Mouse (Mus musculus): ENCODE data around the gene Dab2. TPM values are rescaled to one million over a fixed set of nuclear protein-coding genes. Genes with fewer than 3 reads are reported as not detected.

Gene Dab2
- polyA plus RNA-seq, 1 experiment from 2014 or later: 42.7 TPM

GRCm38 (mm10) chr15:6302219-6302618, 2.6 kb downstream of the Dab2 start:
- Histone ChIP-seq H3K36me3 (no peaks in the 10 kb centered on the region), H3K27me3 (ENCODE audit: insufficient read depth, poor library complexity, severe bottlenecking) (no peaks in the 10 kb centered on the region), H3K4me1 (replicated peaks) (no peaks in the 10 kb centered on the region), H3K9me3 (no peaks in the 10 kb centered on the region), H3K27ac (no peak overlapping the region), H3K4me3 (no peak overlapping the region)
- 91% methylated on average over 4 of the region's 4 CpGs for WGBS
- no peak for DNase-seq (ENCODE audit: low spot score)

- no peak overlapping the region for H3K27ac ChIP-seq
- no peak for DNase-seq (ENCODE audit: low spot score)
- 81% methylated on average over 2 of the region's 2 CpGs for WGBS
- H3K4me3 ChIP-seq: no peak overlapping the region
- no peaks in the 10 kb centered on the region for H3K4me1 ChIP-seq (replicated peaks)
- no peaks in the 10 kb centered on the region for H3K36me3 ChIP-seq
- no peaks in the 10 kb centered on the region for H3K9me3 ChIP-seq
- H3K27me3 ChIP-seq (ENCODE audit: insufficient read depth, poor library complexity, severe bottlenecking): no peaks in the 10 kb centered on the region
These were observed 4.2 kb downstream of the Dab2 start for GRCm38 (mm10) chr15:6303822-6304221.

DNA sequence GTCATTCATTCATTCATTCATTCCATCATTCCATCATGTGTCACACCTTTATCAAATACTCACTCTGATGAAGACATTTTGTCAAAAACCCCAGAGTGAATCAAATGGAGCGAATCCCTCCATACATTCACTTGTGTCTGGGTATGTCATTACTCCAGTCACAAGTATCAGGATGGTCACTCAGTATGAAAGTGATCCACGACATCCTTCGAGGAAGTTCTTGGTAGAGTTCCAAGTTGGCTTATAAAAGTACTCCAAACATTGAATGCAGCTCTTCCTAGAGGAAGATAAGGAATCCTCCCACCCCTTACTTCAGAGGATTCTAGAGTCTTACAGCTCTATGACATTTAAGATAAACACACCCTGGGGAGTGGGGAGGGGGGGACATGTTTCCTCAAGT, 10.0 kb downstream of the Dab2 start:
- DNase-seq (ENCODE audit: low spot score): no peak
- Histone ChIP-seq H3K36me3 (no peaks in the 10 kb centered on the region), H3K4me3 (no peak overlapping the region), H3K4me1 (replicated peaks) (peaks cover 8% of the 10 kb centered on the region; the same call in 1 of the 2 replicates), H3K27ac (no peak overlapping the region), H3K9me3 (no peaks in the 10 kb centered on the region), H3K27me3 (ENCODE audit: insufficient read depth, poor library complexity, severe bottlenecking) (no peaks in the 10 kb centered on the region)
- 93% methylated on average over 3 of the region's 3 CpGs for WGBS

- WGBS: 87% methylated on average over 4 of the region's 4 CpGs
- no peaks in the 10 kb centered on the region for H3K36me3 ChIP-seq
- no peak overlapping the region for H3K4me3 ChIP-seq
- H3K27ac ChIP-seq: no peak overlapping the region
- H3K9me3 ChIP-seq: no peaks in the 10 kb centered on the region
- DNase-seq (ENCODE audit: low spot score): no peak
- H3K4me1 ChIP-seq (replicated peaks): peaks cover 8% of the 10 kb centered on the region; the same call in 1 of the 2 replicates
- H3K27me3 ChIP-seq (ENCODE audit: insufficient read depth, poor library complexity, severe bottlenecking): no peaks in the 10 kb centered on the region
These were observed 10.8 kb downstream of the Dab2 start for GRCm38 (mm10) chr15:6310417-6310816.

- H3K9me3 ChIP-seq: no peaks in the 10 kb centered on the region
- H3K4me1 ChIP-seq (replicated peaks): peaks cover 8% of the 10 kb centered on the region; the same call in 1 of the 2 replicates
- no peak overlapping the region for H3K27ac ChIP-seq
- WGBS: 93% methylated on average over 3 of the region's 3 CpGs
- DNase-seq (ENCODE audit: low spot score): no peak
- no peak overlapping the region for H3K4me3 ChIP-seq
- no peaks in the 10 kb centered on the region for H3K36me3 ChIP-seq
- no peaks in the 10 kb centered on the region for H3K27me3 ChIP-seq (ENCODE audit: insufficient read depth, poor library complexity, severe bottlenecking)
These were observed 12.8 kb downstream of the Dab2 start for GRCm38 (mm10) chr15:6312396-6312795.

GRCm38 (mm10) chr15:6319352-6319751, 19.8 kb downstream of the Dab2 start:
- 95% methylated on average over 6 of the region's 6 CpGs for WGBS
- no peak overlapping the region for H3K27ac ChIP-seq
- no peak overlapping the region for H3K4me3 ChIP-seq
- no peaks in the 10 kb centered on the region for H3K4me1 ChIP-seq (replicated peaks)
- no peaks in the 10 kb centered on the region for H3K9me3 ChIP-seq
- DNase-seq (ENCODE audit: low spot score): no peak
- H3K36me3 ChIP-seq: no peaks in the 10 kb centered on the region
- no peaks in the 10 kb centered on the region for H3K27me3 ChIP-seq (ENCODE audit: insufficient read depth, poor library complexity, severe bottlenecking)

- Histone ChIP-seq H3K9me3 (no peaks in the 10 kb centered on the region), H3K4me3 (no peak overlapping the region), H3K27me3 (ENCODE audit: insufficient read depth, poor library complexity, severe bottlenecking) (no peaks in the 10 kb centered on the region), H3K4me1 (replicated peaks) (no peaks in the 10 kb centered on the region), H3K36me3 (no peaks in the 10 kb centered on the region), H3K27ac (no peak overlapping the region)
- no peak for DNase-seq (ENCODE audit: low spot score)
- WGBS: 64% methylated on average over 5 of the region's 5 CpGs
These were observed 20.9 kb downstream of the Dab2 start for GRCm38 (mm10) chr15:6320501-6320900.

GRCm38 (mm10) chr15:6321263-6321662, 21.7 kb downstream of the Dab2 start:
- no peak overlapping the region for H3K27ac ChIP-seq
- H3K36me3 ChIP-seq: no peaks in the 10 kb centered on the region
- WGBS: 83% methylated on average over 4 of the region's 4 CpGs
- H3K9me3 ChIP-seq: no peaks in the 10 kb centered on the region
- no peak for DNase-seq (ENCODE audit: low spot score)
- no peaks in the 10 kb centered on the region for H3K4me1 ChIP-seq (replicated peaks)
- no peak overlapping the region for H3K4me3 ChIP-seq
- H3K27me3 ChIP-seq (ENCODE audit: insufficient read depth, poor library complexity, severe bottlenecking): no peaks in the 10 kb centered on the region

DNA sequence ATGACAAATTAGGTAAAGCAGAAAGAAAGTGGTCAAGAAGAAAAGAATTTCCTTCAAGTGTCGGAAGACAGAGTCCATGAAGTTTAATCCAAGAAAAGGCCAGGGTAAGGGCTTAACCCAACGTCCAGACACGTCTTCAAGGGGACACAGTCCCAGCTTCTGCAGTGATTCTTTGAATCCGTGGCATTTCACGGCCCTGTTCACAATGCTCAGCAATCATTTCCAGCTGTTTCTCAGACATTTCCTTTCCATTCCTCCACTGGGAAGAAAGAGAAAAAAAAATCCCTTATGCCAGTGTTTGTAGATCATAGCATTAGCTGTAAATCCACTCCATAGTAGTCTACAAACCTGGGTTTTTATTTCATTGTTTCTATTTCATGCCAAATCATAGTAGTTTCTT, 22.7 kb downstream of the Dab2 start:
- H3K9me3 ChIP-seq: no peaks in the 10 kb centered on the region
- H3K27ac ChIP-seq: no peak overlapping the region
- H3K4me1 ChIP-seq (replicated peaks): no peaks in the 10 kb centered on the region
- H3K4me3 ChIP-seq: no peak overlapping the region
- 51% methylated on average over 5 of the region's 5 CpGs for WGBS
- H3K27me3 ChIP-seq (ENCODE audit: insufficient read depth, poor library complexity, severe bottlenecking): no peaks in the 10 kb centered on the region
- DNase-seq (ENCODE audit: low spot score): no peak
- no peaks in the 10 kb centered on the region for H3K36me3 ChIP-seq

- Histone ChIP-seq H3K4me3 (no peak overlapping the region), H3K4me1 (replicated peaks) (no peaks in the 10 kb centered on the region), H3K27ac (no peak overlapping the region), H3K27me3 (ENCODE audit: insufficient read depth, poor library complexity, severe bottlenecking) (no peaks in the 10 kb centered on the region), H3K36me3 (no peaks in the 10 kb centered on the region), H3K9me3 (no peaks in the 10 kb centered on the region)
- 87% methylated on average over 7 of the region's 7 CpGs for WGBS
- DNase-seq (ENCODE audit: low spot score): no peak
These were observed 24.0 kb downstream of the Dab2 start for GRCm38 (mm10) chr15:6323577-6323976.

DNA sequence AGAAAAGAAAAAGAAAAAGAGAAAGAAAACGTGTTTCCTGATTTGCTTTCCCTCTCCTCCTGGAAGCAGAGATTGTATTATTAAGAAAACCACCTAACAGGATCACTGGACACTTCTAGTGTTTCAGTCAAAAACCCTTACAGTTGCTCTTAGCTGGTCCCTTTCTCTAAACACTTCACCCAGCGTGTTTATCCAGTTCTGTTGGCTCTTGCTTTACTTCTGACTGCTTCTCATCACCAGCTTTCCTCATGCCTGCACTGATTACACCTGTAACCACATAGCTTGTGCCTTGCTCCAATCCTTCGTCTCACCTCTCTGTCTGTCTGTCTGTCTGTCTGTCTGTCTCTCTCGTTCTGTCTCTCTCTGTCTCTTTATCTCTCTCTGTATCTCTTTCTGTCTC, 25.9 kb downstream of the Dab2 start:
- DNase-seq (ENCODE audit: low spot score): no peak
- H3K4me1 ChIP-seq (replicated peaks): no peaks in the 10 kb centered on the region
- no peaks in the 10 kb centered on the region for H3K27me3 ChIP-seq (ENCODE audit: insufficient read depth, poor library complexity, severe bottlenecking)
- WGBS: 85% methylated on average over 4 of the region's 4 CpGs
- H3K27ac ChIP-seq: no peak overlapping the region
- no peak overlapping the region for H3K4me3 ChIP-seq
- no peaks in the 10 kb centered on the region for H3K36me3 ChIP-seq
- no peaks in the 10 kb centered on the region for H3K9me3 ChIP-seq

DNA sequence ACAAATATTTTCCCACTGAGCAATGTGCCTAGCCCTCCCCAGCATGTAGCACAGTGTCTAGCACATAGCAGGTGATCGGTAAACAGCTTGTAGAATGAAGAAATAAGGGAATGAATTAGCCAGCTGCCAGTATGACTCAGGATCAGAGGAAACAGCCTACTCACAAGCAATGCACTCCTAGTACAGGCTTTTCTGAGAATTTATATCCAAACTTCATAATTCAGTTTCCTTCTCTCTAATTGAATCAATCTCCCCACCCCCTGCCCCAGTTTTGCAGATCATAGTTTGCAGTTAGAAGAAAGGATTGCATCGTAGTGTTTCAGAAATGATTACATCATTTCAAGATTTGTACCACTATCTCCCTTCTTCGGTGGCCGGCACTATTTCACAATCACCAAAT, 26.4 kb downstream of the Dab2 start:
- Histone ChIP-seq H3K9me3 (no peaks in the 10 kb centered on the region), H3K27ac (no peak overlapping the region), H3K36me3 (no peaks in the 10 kb centered on the region), H3K27me3 (ENCODE audit: insufficient read depth, poor library complexity, severe bottlenecking) (no peaks in the 10 kb centered on the region), H3K4me1 (replicated peaks) (no peaks in the 10 kb centered on the region), H3K4me3 (no peak overlapping the region)
- no peak for DNase-seq (ENCODE audit: low spot score)
- WGBS: 86% methylated on average over 4 of the region's 4 CpGs

GRCm38 (mm10) chr15:6331380-6331779, 31.8 kb downstream of the Dab2 start:
- H3K4me3 ChIP-seq: no peak overlapping the region
- 77% methylated on average over 2 of the region's 2 CpGs for WGBS
- no peak for DNase-seq (ENCODE audit: low spot score)
- H3K27me3 ChIP-seq (ENCODE audit: insufficient read depth, poor library complexity, severe bottlenecking): no peaks in the 10 kb centered on the region
- H3K4me1 ChIP-seq (replicated peaks): no peaks in the 10 kb centered on the region
- H3K9me3 ChIP-seq: no peaks in the 10 kb centered on the region
- no peak overlapping the region for H3K27ac ChIP-seq
- no peaks in the 10 kb centered on the region for H3K36me3 ChIP-seq

- H3K9me3 ChIP-seq: no peaks in the 10 kb centered on the region
- DNase-seq (ENCODE audit: low spot score): no peak
- no peak overlapping the region for H3K4me3 ChIP-seq
- H3K4me1 ChIP-seq (replicated peaks): no peaks in the 10 kb centered on the region
- 90% methylated on average over 1 of the region's 1 CpGs for WGBS
- H3K27ac ChIP-seq: no peak overlapping the region
- no peaks in the 10 kb centered on the region for H3K36me3 ChIP-seq
- H3K27me3 ChIP-seq (ENCODE audit: insufficient read depth, poor library complexity, severe bottlenecking): no peaks in the 10 kb centered on the region
These were observed 35.1 kb downstream of the Dab2 start for GRCm38 (mm10) chr15:6334664-6335206.

Measured in hindbrain, embryonic 10.5 days (tissue).